Mouse (Mus musculus) CH12.LX (cell line): ENCODE results near the gene Stard13. TPM values are rescaled to one million over a fixed set of nuclear protein-coding genes. Genes with fewer than 3 reads are reported as not detected.

ENCODE experiments used
- DNase-seq: peaks from one replicate; pipeline ENCODE4 v3.0.0-alpha.2; 2013; ENCODE audit errors: extremely low read depth
- H3K27ac ChIP-seq: 2 replicates; pipeline ENCODE4 v1.5.1; 2012; ENCODE audit warnings: low read depth, mild to moderate bottlenecking, control low read depth, moderate library complexity; ENCODE audit not compliant: insufficient read depth
- H3K27me3 ChIP-seq: replicated peaks from 2 replicates; pipeline ENCODE3; 2012; ENCODE audit warnings: inconsistent platforms
- H3K36me3 ChIP-seq, 2 experiments: replicated peaks in 1 of 2; 2 replicates each; pipeline versions ENCODE3 to v1.6.1; 2012; ENCODE audit warnings: inconsistent platforms in 1 of 2, low read length in 1 of 2, mild to moderate bottlenecking in 1 of 2, mixed read lengths in 1 of 2, moderate library complexity in 1 of 2; ENCODE audit not compliant: control insufficient read depth in 1 of 2, insufficient read depth in 1 of 2
- H3K4me1 ChIP-seq, 2 experiments: 2 replicates each; pipeline ENCODE4 v1.6.1; 2012; ENCODE audit warnings: inconsistent platforms in 1 of 2, moderate library complexity in 1 of 2; ENCODE audit not compliant: insufficient read depth in 2 of 2, control insufficient read depth in 1 of 2
- H3K4me2 ChIP-seq: 2 replicates; pipeline ENCODE4 v1.6.1; 2012; ENCODE audit warnings: low read depth, mild to moderate bottlenecking, control low read depth; ENCODE audit not compliant: poor library complexity, insufficient read depth, severe bottlenecking
- H3K4me3 ChIP-seq, 3 experiments: fragments of 150-350 bp in 1 of 3; sonication (generic) in 1 of 3; replicated peaks in 1 of 3; 2 replicates each; pipeline versions ENCODE3 to v1.5.1; 2011 to 2012; ENCODE audit warnings: low read depth in 2 of 3, low read length in 2 of 3, mild to moderate bottlenecking in 2 of 3, moderate library complexity in 2 of 3, control low read depth in 1 of 3, improper control_type of control experiment in 1 of 3, inconsistent platforms in 1 of 3, mixed read lengths in 1 of 3; ENCODE audit not compliant: poor library complexity in 1 of 3
- H3K79me2 ChIP-seq: replicated peaks from 2 replicates; pipeline ENCODE4 v1.6.1; 2012; ENCODE audit warnings: mild to moderate bottlenecking, moderate library complexity; ENCODE audit not compliant: control insufficient read depth, poor library complexity, insufficient read depth, severe bottlenecking; ENCODE audit errors: extremely low read depth
- H3K9ac ChIP-seq: 2 replicates; pipeline ENCODE4 v1.6.1; 2012; ENCODE audit warnings: low read depth, mild to moderate bottlenecking, control low read depth, moderate library complexity; ENCODE audit not compliant: insufficient read depth
- H3K9me3 ChIP-seq: replicated peaks from 2 replicates; pipeline ENCODE3; 2012; ENCODE audit warnings: low read length, inconsistent platforms, mixed read lengths
- BHLHE40 ChIP-seq: IDR thresholded peaks from 2 replicates; pipeline ENCODE4 v1.6.1; 2011; ENCODE audit warnings: mild to moderate bottlenecking, low read depth, low read length, improper control_type of control experiment
- CHD1 ChIP-seq: IDR thresholded peaks from 2 replicates; pipeline ENCODE4 v1.6.1; 2012; ENCODE audit warnings: low read depth, low read length, improper control_type of control experiment, inconsistent platforms
- E2F4 ChIP-seq: IDR thresholded peaks from 2 replicates; pipeline ENCODE4 v1.6.1; 2011; ENCODE audit warnings: low read depth, low read length, improper control_type of control experiment; ENCODE audit not compliant: insufficient replicate concordance
- ELF1 ChIP-seq: IDR thresholded peaks from 2 replicates; pipeline ENCODE4 v1.6.1; 2014; ENCODE audit warnings: low read depth, mild to moderate bottlenecking, inconsistent platforms, low read length, improper control_type of control experiment
- EP300 ChIP-seq: IDR thresholded peaks from 2 replicates; pipeline ENCODE4 v1.6.1; 2011; ENCODE audit warnings: low read length, improper control_type of control experiment
- ETS1 ChIP-seq: conservative IDR thresholded peaks from 2 replicates; pipeline ENCODE4 v1.6.1; 2012; ENCODE audit warnings: low read depth, mild to moderate bottlenecking, inconsistent platforms, low read length, improper control_type of control experiment, moderate library complexity
- GABPA ChIP-seq: IDR thresholded peaks from 2 replicates; pipeline ENCODE4 v1.6.1; 2012; ENCODE audit warnings: low read depth, low read length, improper control_type of control experiment, inconsistent platforms; ENCODE audit not compliant: insufficient replicate concordance
- IRF4 ChIP-seq: IDR thresholded peaks from 2 replicates; pipeline ENCODE4 v1.6.1; 2014; ENCODE audit warnings: low read depth, mild to moderate bottlenecking, inconsistent platforms, low read length, improper control_type of control experiment
- JUN ChIP-seq: IDR thresholded peaks from 2 replicates; pipeline ENCODE4 v1.6.1; 2011; ENCODE audit warnings: low read depth, mild to moderate bottlenecking, low read length, improper control_type of control experiment, moderate library complexity; ENCODE audit not compliant: insufficient read depth
- KAT2A ChIP-seq: IDR thresholded peaks from 2 replicates; pipeline ENCODE4 v1.6.1; 2012; ENCODE audit warnings: low read length, improper control_type of control experiment, inconsistent platforms; ENCODE audit not compliant: insufficient replicate concordance
- MEF2A ChIP-seq: IDR thresholded peaks from 2 replicates; pipeline ENCODE4 v1.6.1; 2014; ENCODE audit warnings: low read depth, mild to moderate bottlenecking, inconsistent platforms, low read length, improper control_type of control experiment, borderline replicate concordance
- MYC ChIP-seq: IDR thresholded peaks from 2 replicates; pipeline ENCODE4 v1.6.1; 2011; ENCODE audit warnings: low read depth, mild to moderate bottlenecking, improper control_type of control experiment, low read length
- NELFE ChIP-seq: IDR thresholded peaks from 2 replicates; pipeline ENCODE4 v1.6.1; 2011; ENCODE audit warnings: low read depth, low read length, improper control_type of control experiment
- NRF1 ChIP-seq: IDR thresholded peaks from 2 replicates; pipeline ENCODE4 v1.6.1; 2014; ENCODE audit warnings: low read depth, mild to moderate bottlenecking, inconsistent platforms, low read length, improper control_type of control experiment, moderate library complexity
- POLR2A ChIP-seq: IDR thresholded peaks from 2 replicates; pipeline ENCODE4 v1.6.1; 2011; ENCODE audit warnings: low read depth, mild to moderate bottlenecking, improper control_type of control experiment, low read length
- RAD21 ChIP-seq: IDR thresholded peaks from 2 replicates; pipeline ENCODE4 v1.6.1; 2011; ENCODE audit warnings: low read depth, mild to moderate bottlenecking, low read length, improper control_type of control experiment, moderate library complexity
- RCOR1 ChIP-seq: conservative IDR thresholded peaks from 2 replicates; pipeline ENCODE4 v1.6.1; 2012; ENCODE audit warnings: low read depth, mild to moderate bottlenecking, inconsistent platforms, low read length, improper control_type of control experiment
- SIN3A ChIP-seq: IDR thresholded peaks from 2 replicates; pipeline ENCODE4 v1.6.1; 2012; ENCODE audit warnings: low read length, improper control_type of control experiment, inconsistent platforms
- SMC3 ChIP-seq: IDR thresholded peaks from 2 replicates; pipeline ENCODE4 v1.6.1; 2011; ENCODE audit warnings: low read depth, low read length, improper control_type of control experiment
- TBP ChIP-seq: conservative IDR thresholded peaks from 2 replicates; pipeline ENCODE4 v1.6.1; 2011; ENCODE audit warnings: low read depth, low read length, improper control_type of control experiment
- UBTF ChIP-seq: IDR thresholded peaks from 2 replicates; pipeline ENCODE4 v1.6.1; 2012; ENCODE audit warnings: low read depth, mild to moderate bottlenecking, inconsistent platforms, low read length, improper control_type of control experiment, moderate library complexity
- USF1 ChIP-seq: IDR thresholded peaks from 2 replicates; pipeline ENCODE4 v1.6.1; 2014; ENCODE audit warnings: low read depth, mild to moderate bottlenecking, inconsistent platforms, low read length, improper control_type of control experiment
- USF2 ChIP-seq: conservative IDR thresholded peaks from 2 replicates; pipeline ENCODE4 v1.6.1; 2011; ENCODE audit warnings: low read depth, low read length, improper control_type of control experiment
- ZMIZ1 ChIP-seq: IDR thresholded peaks from 2 replicates; pipeline ENCODE4 v1.6.1; 2012; ENCODE audit warnings: low read depth, mild to moderate bottlenecking, inconsistent platforms, low read length, improper control_type of control experiment
- dilution Hi-C: fragments of 300-500 bp; cut with MboI; formaldehyde crosslinking; loops from 2 replicates; pipeline ENCODE4 v1.14.3; 2020; ENCODE audit warnings: low sequenced_read_pairs; ENCODE audit not compliant: extremely low pct_unique_long_range_greater_than_20kb, extremely low pct_ligation_motif_present
- in situ Hi-C: fragments of 300-500 bp; cut with MboI; formaldehyde crosslinking; loops from 3 replicates; pipeline ENCODE4 v1.14.3; 2019; ENCODE audit warnings: low sequenced_read_pairs, low pct_ligation_motif_present, low pct_unique_long_range_greater_than_20kb, mixed read lengths
- polyA plus RNA-seq: library from polyadenylated mRNA; unstranded; fragments of >175 nt; gene quantifications from 2 replicates; pipeline ENCODE4 v1.2.1, GENCODE M21; 2012; ENCODE audit warnings: low read depth; ENCODE audit not compliant: insufficient read length
- total RNA-seq, 2 experiments: library from RNA; depleted of rRNA; stranded (reverse); fragments of 300-350 nt in 1 of 2; fragments of >200 nt in 1 of 2; gene quantifications; 2 replicates each; pipeline ENCODE4 v1.2.3; 2012 to 2014

Gene Stard13
- total and polyA plus RNA-seq, 3 experiments: 33.5 to 154 (median 73.6) TPM

GRCm38 (mm10) chr5:151001111-151001510, 232.5 kb downstream of the Stard13 start:
- H3K4me2 ChIP-seq: no peak overlapping the region
- peaks cover 3 to 5% of the 10 kb centered on the region in 2 experiments; a peak in 2 of 4 replicates for H3K4me1 ChIP-seq
- in situ Hi-C loops (no loop called here), dilution Hi-C loops (no loop called here)
- H3K9me3 ChIP-seq: no peaks in the 10 kb centered on the region
- DNase-seq: no peak
- no peaks in the 10 kb centered on the region for H3K27me3 ChIP-seq
- no peaks in the 10 kb centered on the region for H3K79me2 ChIP-seq
- no peak overlapping the region for H3K27ac ChIP-seq
- H3K4me3 ChIP-seq: no peak overlapping the region
- no peaks in the 10 kb centered on the region for H3K36me3 ChIP-seq
- TF ChIP-seq CHD1: no peak
- TF ChIP-seq RAD21: no peak
- no peak for TF ChIP-seq SIN3A
- no peak for TF ChIP-seq SMC3
- no peak for TF ChIP-seq KAT2A
- no peak for TF ChIP-seq JUN
- no peak for TF ChIP-seq RCOR1
- TF ChIP-seq TBP: no peak
- TF ChIP-seq USF1: no peak
- no peak for TF ChIP-seq BHLHE40
- no peak for TF ChIP-seq USF2
- TF ChIP-seq ETS1: no peak
- TF ChIP-seq E2F4: no peak
- H3K9ac ChIP-seq: no peak overlapping the region

- H3K27me3 ChIP-seq: no peaks in the 10 kb centered on the region
- H3K4me2 ChIP-seq: no peak overlapping the region
- dilution Hi-C loops: no loop called here
- no peak overlapping the region for H3K4me3 ChIP-seq
- DNase-seq: no peak
- H3K9me3 ChIP-seq: no peaks in the 10 kb centered on the region
- TF ChIP-seq IRF4 (no peak), E2F4 (no peak), NRF1 (no peak), NELFE (no peak), ETS1 (no peak), ELF1 (no peak), MYC (no peak), MEF2A (no peak), USF1 (no peak), POLR2A (no peak), EP300 (no peak), ZMIZ1 (no peak), UBTF (no peak), GABPA (no peak), SIN3A (no peak)
- no peaks in the 10 kb centered on the region for H3K36me3 ChIP-seq
- H3K9ac ChIP-seq: no peak overlapping the region
- H3K27ac ChIP-seq: no peak overlapping the region
- H3K4me1 ChIP-seq: 0 out of 4 replicates have a peak, but pooled peaks cover 0 to 3% of the 10 kb centered on the region in 2 experiments
- H3K79me2 ChIP-seq: no peaks in the 10 kb centered on the region
- in situ Hi-C loops: no loop called here
These were observed 237.1 kb downstream of the Stard13 start for GRCm38 (mm10) chr5:150996586-150996985.
